Mouse (Mus musculus): ENCODE results near the gene Kcnq1.

DNA sequence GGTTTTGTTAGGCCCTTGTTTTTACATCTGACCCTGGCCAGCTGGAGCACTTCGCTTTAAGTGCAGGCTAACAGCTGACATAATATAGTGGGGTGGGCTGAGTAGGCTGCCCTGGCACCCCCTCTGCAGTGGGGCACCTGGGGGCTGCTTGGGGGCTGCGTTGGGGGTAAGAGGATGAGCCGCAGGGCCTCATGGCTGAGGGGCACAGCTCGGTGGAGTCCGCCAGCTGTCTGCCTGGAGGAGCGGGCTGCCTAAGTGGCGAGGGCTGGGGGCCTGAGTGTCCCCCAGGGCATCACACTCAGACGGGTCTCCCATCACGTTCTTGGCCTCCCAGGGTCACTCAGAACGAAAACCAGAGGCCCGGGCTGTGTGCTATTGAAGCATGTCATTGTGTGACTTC is 53.3 kb downstream of the Kcnq1 start:
- TF ChIP-seq CTCF (conservative IDR thresholded peaks at IDR 0.05 in 1 of 2, IDR thresholded peaks at IDR 0.05 in 1 of 2; ENCODE audit: low read depth in 2 of 2, low read length in 2 of 2) (no peak), RCOR1 (conservative IDR thresholded peaks at IDR 0.05; ENCODE audit: low read depth, low read length) (no peak), HCFC1 (IDR thresholded peaks at IDR 0.05; ENCODE audit: low read depth, low read length) (no peak), ZNF384 (IDR thresholded peaks at IDR 0.05; ENCODE audit: low read depth, low read length) (no peak), POLR2A (IDR thresholded peaks at IDR 0.05; ENCODE audit: low read depth, low read length) (no peak), MAFK (IDR thresholded peaks at IDR 0.05; ENCODE audit: insufficient replicate concordance, low read length) (no peak), MAX (IDR thresholded peaks at IDR 0.05; ENCODE audit: low read length) (no peak), CHD2 (IDR thresholded peaks at IDR 0.05; ENCODE audit: low read length) (no peak), EP300 (IDR thresholded peaks at IDR 0.05; ENCODE audit: low read length) (no peak)
